Mouse (Mus musculus) embryonic facial prominence, embryonic 15.5 days (tissue): ENCODE measurements around the gene Dhx38. TPM values are rescaled to one million over a fixed set of nuclear protein-coding genes. Genes with fewer than 3 reads are reported as not detected.

ENCODE experiments used
- ATAC-seq: fragments of 200-750 bp; cut with Nextera tagmentation; 2 replicates; pipeline ENCODE4 v1.8.0; 2017; ENCODE audit warnings: low read depth, moderate TSS enrichment; ENCODE audit not compliant: insufficient number of reproducible peaks, low FRiP score, low TSS enrichment
- H3K27ac ChIP-seq: fragments of 300-500 bp; sonication (generic); replicated peaks from 2 replicates; pipeline ENCODE4 v1.5.1; 2015; ENCODE audit warnings: mild to moderate bottlenecking, inconsistent platforms
- H3K27me3 ChIP-seq: fragments of 300-500 bp; sonication (generic); 2 replicates; pipeline ENCODE4 v1.6.1; 2015; ENCODE audit warnings: inconsistent platforms
- H3K36me3 ChIP-seq: fragments of 300-500 bp; sonication (generic); 2 replicates; pipeline ENCODE4 v1.6.1; 2015; ENCODE audit warnings: mild to moderate bottlenecking, inconsistent platforms
- H3K4me1 ChIP-seq: fragments of 300-500 bp; sonication (generic); 2 replicates; pipeline ENCODE4 v1.6.1; 2015; ENCODE audit warnings: inconsistent platforms
- H3K4me2 ChIP-seq: fragments of 300-500 bp; sonication (generic); replicated peaks from 2 replicates; pipeline ENCODE4 v1.6.1; 2015; ENCODE audit warnings: mild to moderate bottlenecking, inconsistent platforms
- H3K4me3 ChIP-seq: fragments of 300-500 bp; sonication (generic); replicated peaks from 2 replicates; pipeline ENCODE4 v1.5.1; 2015; ENCODE audit warnings: mild to moderate bottlenecking, inconsistent platforms
- H3K9ac ChIP-seq: fragments of 300-500 bp; sonication (generic); 2 replicates; pipeline ENCODE4 v1.6.1; 2015; ENCODE audit warnings: inconsistent platforms
- H3K9me3 ChIP-seq: fragments of 300-500 bp; sonication (generic); replicated peaks from 2 replicates; pipeline ENCODE4 v1.6.1; 2016; ENCODE audit warnings: inconsistent platforms
- WGBS: fragments of 180-500 bp; shearing (Covaris S2); methylation state at CpG from one replicate; pipeline ENCODE4 v1.1.7; 2015; 5-methylcytosine and 5-hydroxymethylcytosine counted together
- polyA plus RNA-seq: library from polyadenylated mRNA; unstranded; fragments of >200 nt; fragmentation: Nextera tagmentation; extraction: Ambion mirVana; gene quantifications from 2 replicates; pipeline ENCODE4 v1.2.1, GENCODE M21; 2015

The Dhx38 gene
- polyA plus RNA-seq, 1 experiment from 2014 or later = 22.6 TPM

- Histone ChIP-seq H3K36me3 (peaks cover 14% of the 10 kb centered on the region), H3K27ac (peak overlapping the region; percentile 14; the same call in 1 of the 2 replicates)
Observed at GRCm38 (mm10) chr8:109542748-109543519, 22.7 kb downstream of the Dhx38 start.

DNA sequence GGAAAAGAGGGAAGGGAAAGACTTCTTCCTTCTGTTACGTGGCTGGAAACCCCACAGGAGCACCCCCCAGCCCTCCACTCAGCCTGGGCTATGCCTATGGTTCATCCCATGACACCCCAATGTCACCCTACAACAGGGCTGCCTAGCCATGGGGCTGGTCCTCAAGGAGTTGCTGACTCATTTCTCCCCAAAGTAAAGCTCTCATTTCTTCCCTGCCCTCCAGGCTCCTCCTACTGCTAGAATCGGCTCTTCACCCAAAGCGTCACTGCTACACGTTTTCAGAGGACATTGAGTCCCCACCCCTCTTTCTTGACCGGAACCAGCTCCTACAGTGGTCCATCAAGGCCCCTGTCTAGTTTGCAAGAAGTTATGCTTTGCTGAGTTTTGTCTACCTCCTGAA is 23.5 kb downstream of the Dhx38 start:
- WGBS = 56% methylated on average over 5 of the region's 5 CpGs
- Histone ChIP-seq H3K4me2 (no peak overlapping the region), H3K27ac (no peak overlapping the region), H3K27me3 (no peaks in the 10 kb centered on the region), H3K4me1 (peaks cover 5% of the 10 kb centered on the region; the same call in 1 of the 2 replicates), H3K4me3 (no peak overlapping the region), H3K36me3 (peaks cover 7% of the 10 kb centered on the region), H3K9me3 (no peaks in the 10 kb centered on the region), H3K9ac (no peak overlapping the region)
- ATAC-seq = no peak

More at GRCm38 (mm10) chr8:109542748-109543519, 22.7 kb downstream of the Dhx38 start:
- Histone ChIP-seq H3K9me3 (no peaks in the 10 kb centered on the region), H3K27me3 (no peaks in the 10 kb centered on the region), H3K9ac (no peak overlapping the region), H3K4me2 (no peak overlapping the region), H3K4me1 (peaks cover 5% of the 10 kb centered on the region; the same call in 1 of the 2 replicates), H3K4me3 (no peak overlapping the region)
- 56% methylated on average over 8 of the region's 8 CpGs for WGBS
- no peak for ATAC-seq

DNA sequence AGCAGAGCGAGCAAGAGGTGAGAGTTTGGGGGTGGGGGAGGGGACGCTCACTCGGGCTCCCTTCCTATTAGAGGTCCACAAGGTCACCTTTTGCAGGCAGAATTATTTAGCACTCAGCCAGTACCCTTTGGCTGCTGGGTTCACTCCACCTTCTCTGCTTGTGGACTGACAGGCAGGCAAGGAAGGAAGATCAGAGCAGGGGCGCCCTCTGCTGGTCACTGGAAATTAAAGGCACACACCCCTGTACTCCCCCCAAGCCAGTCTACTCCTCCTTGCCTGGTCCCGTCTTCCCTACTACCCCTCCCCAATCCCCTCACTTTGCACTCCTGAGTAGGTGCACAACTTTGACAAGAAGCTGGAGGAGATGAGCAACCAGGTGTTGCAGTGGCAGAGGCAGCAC is 29.0 kb downstream of the Dhx38 start:
- no peaks in the 10 kb centered on the region for H3K27me3 ChIP-seq
- H3K4me2 ChIP-seq = peak overlapping the region; percentile 35
- no peak for ATAC-seq
- H3K9me3 ChIP-seq = no peaks in the 10 kb centered on the region
- no peaks in the 10 kb centered on the region for H3K36me3 ChIP-seq
- 3% methylated on average over 5 of the region's 5 CpGs for WGBS
- no peak overlapping the region for H3K4me3 ChIP-seq
- no peaks in the 10 kb centered on the region for H3K4me1 ChIP-seq
- no peak overlapping the region for H3K9ac ChIP-seq
- no peak overlapping the region for H3K27ac ChIP-seq

GRCm38 (mm10) chr8:109535140-109535990 is 30.3 kb downstream of the Dhx38 start:
- ATAC-seq = no peak
- Histone ChIP-seq H3K9me3 (no peaks in the 10 kb centered on the region), H3K27ac (no peak overlapping the region), H3K9ac (no peak overlapping the region), H3K27me3 (no peaks in the 10 kb centered on the region), H3K36me3 (no peaks in the 10 kb centered on the region), H3K4me1 (no peaks in the 10 kb centered on the region), H3K4me2 (no peak overlapping the region), H3K4me3 (no peak overlapping the region)
- WGBS = 86% methylated on average over 19 of the region's 19 CpGs

- Histone ChIP-seq H3K27ac (no peak overlapping the region), H3K4me2 (no peak overlapping the region), H3K4me3 (no peak overlapping the region), H3K4me1 (no peaks in the 10 kb centered on the region), H3K9ac (no peak overlapping the region), H3K27me3 (no peaks in the 10 kb centered on the region), H3K36me3 (no peaks in the 10 kb centered on the region), H3K9me3 (no peaks in the 10 kb centered on the region)
- no peak for ATAC-seq
- 80% methylated on average over 2 of the region's 2 CpGs for WGBS
Observed at GRCm38 (mm10) chr8:109524008-109524407, 41.7 kb downstream of the Dhx38 start.

- no peaks in the 10 kb centered on the region for H3K9me3 ChIP-seq
- H3K4me2 ChIP-seq = no peak overlapping the region
- ATAC-seq = no peak
- no peaks in the 10 kb centered on the region for H3K36me3 ChIP-seq
- H3K4me1 ChIP-seq = peaks cover 5% of the 10 kb centered on the region
- no peak overlapping the region for H3K27ac ChIP-seq
- no peak overlapping the region for H3K9ac ChIP-seq
- no peaks in the 10 kb centered on the region for H3K27me3 ChIP-seq
- WGBS = 91% methylated on average over 5 of the region's 5 CpGs
- H3K4me3 ChIP-seq = no peak overlapping the region
Observed at GRCm38 (mm10) chr8:109505560-109505959, 60.1 kb downstream of the Dhx38 start.

DNA sequence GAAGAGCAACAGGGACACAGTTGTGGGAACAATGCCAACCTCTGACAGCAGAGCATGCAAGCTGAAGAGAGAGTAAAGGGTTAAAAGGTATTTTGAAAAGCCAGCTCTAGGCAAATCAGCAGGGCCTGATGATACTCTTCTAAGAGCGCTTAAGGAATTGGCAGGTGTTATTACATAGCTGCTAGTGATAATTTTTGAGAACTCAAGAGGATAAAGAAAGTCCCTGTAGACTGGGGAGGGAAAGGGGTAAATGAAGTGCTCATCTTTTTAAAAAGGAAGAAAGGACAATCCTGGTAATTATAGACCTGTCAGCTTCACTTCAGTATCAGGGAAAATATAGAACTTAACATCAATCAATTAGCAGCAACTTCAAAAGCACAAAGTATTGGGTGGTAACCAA is 62.1 kb downstream of the Dhx38 start:
- ATAC-seq = no peak
- Histone ChIP-seq H3K9ac (no peak overlapping the region), H3K4me1 (peaks cover 5% of the 10 kb centered on the region), H3K27me3 (no peaks in the 10 kb centered on the region), H3K36me3 (no peaks in the 10 kb centered on the region), H3K9me3 (no peaks in the 10 kb centered on the region), H3K27ac (no peak overlapping the region; the same call in 1 of the 2 replicates), H3K4me2 (no peak overlapping the region), H3K4me3 (no peak overlapping the region)
- WGBS = 29% methylated on average over 1 of the region's 1 CpGs

DNA sequence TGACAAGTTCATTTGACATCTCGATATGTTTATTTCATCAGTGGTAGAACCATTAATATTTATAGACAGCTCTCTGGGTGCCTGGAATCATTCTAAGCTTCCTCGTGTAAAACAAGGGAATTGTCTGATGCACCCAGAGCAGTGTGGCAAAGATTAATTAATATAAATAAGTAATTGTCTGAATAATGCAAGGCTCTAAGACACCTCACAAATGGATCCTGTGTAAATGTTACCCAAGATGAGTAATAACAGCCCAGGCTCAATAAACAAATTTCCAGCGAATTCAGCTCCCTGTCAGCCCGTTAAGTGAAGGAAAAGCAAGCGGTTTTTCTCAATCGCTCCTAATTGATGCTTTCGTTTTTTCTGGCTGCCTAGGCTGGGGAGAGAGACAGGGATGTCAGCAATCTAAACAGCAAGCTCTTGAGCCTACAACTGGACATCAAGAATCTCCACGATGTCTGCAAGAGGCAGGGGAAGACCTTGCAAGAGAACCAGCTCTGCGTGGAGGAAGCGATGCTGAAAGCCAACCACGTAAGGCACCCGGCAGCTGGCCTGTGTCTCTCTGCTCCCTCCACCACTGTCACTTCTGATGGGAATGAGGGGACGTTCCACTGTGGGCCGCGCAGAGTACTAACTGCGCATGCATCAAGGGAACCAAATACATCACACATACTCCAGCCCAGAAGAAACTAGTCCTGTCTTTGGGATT is 66.5 kb downstream of the Dhx38 start:
- 87% methylated on average over 16 of the region's 16 CpGs for WGBS
- ATAC-seq = no peak
- Histone ChIP-seq H3K27me3 (no peaks in the 10 kb centered on the region), H3K9ac (no peak overlapping the region), H3K4me2 (no peak overlapping the region), H3K36me3 (no peaks in the 10 kb centered on the region), H3K9me3 (no peaks in the 10 kb centered on the region), H3K4me3 (no peak overlapping the region), H3K4me1 (peaks cover 5% of the 10 kb centered on the region), H3K27ac (no peak overlapping the region)

Other genes starting within 250 kb of the Dhx38 start
- gene Pmfbp1, start 71.8 kb downstream of the Dhx38 start, polyA plus RNA-seq = 0.07 TPM in 1 of 2 replicates, not detected in the other
- gene Txnl4b, start within 50 bp of the Dhx38 start, polyA plus RNA-seq = 23.3 and 27.8 TPM in 2 replicates
- gene Hp, start 13.3 kb upstream of the Dhx38 start, polyA plus RNA-seq = 6.6 and 8.2 TPM in 2 replicates
- 36.0 and 40.9 TPM in 2 replicates for gene Dhodh, start 42.8 kb upstream of the Dhx38 start, polyA plus RNA-seq
- 0.11 TPM in 1 of 2 replicates, not detected in the other for gene Pkd1l3, start 48.7 kb upstream of the Dhx38 start, polyA plus RNA-seq
- 153 TPM in 2 replicates for gene Ist1, start 127.4 kb upstream of the Dhx38 start, polyA plus RNA-seq
- 31.0 and 33.1 TPM in 2 replicates for gene Zfp821, start 139.7 kb upstream of the Dhx38 start, polyA plus RNA-seq
- gene Atxn1l, start 171.9 kb upstream of the Dhx38 start, polyA plus RNA-seq = 7.1 and 7.6 TPM in 2 replicates
- 36.4 and 38.3 TPM in 2 replicates for gene Ap1g1, start 212.7 kb upstream of the Dhx38 start, polyA plus RNA-seq